Mouse (Mus musculus) forebrain, embryonic 16.5 days (tissue): ENCODE measurements around the gene Zcchc8. TPM values are rescaled to one million over a fixed set of nuclear protein-coding genes. Genes with fewer than 3 reads are reported as not detected.
"Not testable (repeated sequence)": the region's sequence is repeated elsewhere in the genome, so short reads cannot be mapped to it uniquely, and the experiment has no call there.

ENCODE experiments used
- ATAC-seq: fragments of 200-750 bp; cut with Nextera tagmentation; 2 replicates; pipeline ENCODE4 v1.8.0; 2017; ENCODE audit warnings: mild to moderate bottlenecking, moderate library complexity
- H3K27ac ChIP-seq: fragments of 300-500 bp; sonication (generic); 2 replicates; pipeline ENCODE4 v1.5.1; 2014; ENCODE audit warnings: low read length, control low read depth
- H3K27me3 ChIP-seq: fragments of 300-500 bp; sonication (generic); replicated peaks from 2 replicates; pipeline ENCODE4 v1.6.1; 2014; ENCODE audit warnings: low read length; ENCODE audit not compliant: control insufficient read depth, insufficient read depth
- H3K36me3 ChIP-seq: fragments of 300-500 bp; sonication (generic); 2 replicates; pipeline ENCODE4 v1.6.1; 2014; ENCODE audit not compliant: control insufficient read depth, insufficient read depth
- H3K4me1 ChIP-seq: fragments of 300-500 bp; sonication (generic); replicated peaks from 2 replicates; pipeline ENCODE4 v1.6.1; 2014; ENCODE audit warnings: low read length; ENCODE audit not compliant: control insufficient read depth, insufficient read depth
- H3K4me2 ChIP-seq: fragments of 300-500 bp; sonication (generic); 2 replicates; pipeline ENCODE4 v1.6.1; 2014; ENCODE audit warnings: mild to moderate bottlenecking, low read length, control low read depth
- H3K4me3 ChIP-seq: fragments of 300-500 bp; sonication (generic); replicated peaks from 2 replicates; pipeline ENCODE4 v1.5.1; 2014; ENCODE audit warnings: mild to moderate bottlenecking, low read length, control low read depth
- H3K9ac ChIP-seq: fragments of 300-500 bp; sonication (generic); replicated peaks from 2 replicates; pipeline ENCODE4 v1.6.1; 2014; ENCODE audit warnings: low read depth, low read length, control low read depth
- H3K9me3 ChIP-seq: fragments of 300-500 bp; sonication (generic); 2 replicates; pipeline ENCODE4 v1.6.1; 2016; ENCODE audit warnings: low read length; ENCODE audit not compliant: control insufficient read depth
- WGBS: fragments of 180-500 bp; shearing (Covaris S2); extraction: QIAGEN DNeasy Blood & Tissue Kit; methylation state at CpG from one replicate; pipeline ENCODE4 v1.1.7; 2014; 5-methylcytosine and 5-hydroxymethylcytosine counted together
- polyA plus RNA-seq: library from polyadenylated mRNA; unstranded; fragments of >200 nt; fragmentation: Nextera tagmentation; extraction: Ambion mirVana; gene quantifications from 2 replicates; pipeline ENCODE4 v1.2.1, GENCODE M21; 2015

The Zcchc8 gene
- polyA plus RNA-seq, 1 experiment from 2014 or later: 92.7 TPM

DNA sequence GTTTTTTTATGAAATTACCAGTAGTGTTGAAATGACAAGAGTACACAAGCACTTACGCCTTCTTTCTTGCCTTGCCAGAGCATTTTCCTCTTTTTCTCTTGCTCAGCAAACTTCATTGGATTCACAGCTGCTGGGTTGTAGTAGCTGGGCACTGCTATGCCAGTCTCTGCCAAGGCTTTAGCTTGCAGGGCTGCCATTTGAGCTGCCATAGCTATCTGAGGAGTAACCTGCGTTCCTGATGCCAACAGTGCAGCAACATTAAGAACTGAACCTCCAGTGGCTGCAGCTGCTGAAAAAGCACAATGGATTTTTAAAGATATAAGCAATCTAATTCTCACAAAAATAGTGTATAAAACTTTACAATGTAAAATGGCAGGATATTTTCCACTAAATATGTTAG is 10.1 kb upstream of the Zcchc8 start:
- Histone ChIP-seq H3K36me3 (peaks cover 57% of the 10 kb centered on the region), H3K4me3 (no peak overlapping the region), H3K27ac (no peak overlapping the region), H3K4me2 (no peak overlapping the region), H3K9ac (no peak overlapping the region), H3K9me3 (no peaks in the 10 kb centered on the region), H3K27me3 (no peaks in the 10 kb centered on the region), H3K4me1 (no peaks in the 10 kb centered on the region)
- WGBS: 93% methylated on average over 2 of the region's 2 CpGs
- ATAC-seq: no peak

DNA sequence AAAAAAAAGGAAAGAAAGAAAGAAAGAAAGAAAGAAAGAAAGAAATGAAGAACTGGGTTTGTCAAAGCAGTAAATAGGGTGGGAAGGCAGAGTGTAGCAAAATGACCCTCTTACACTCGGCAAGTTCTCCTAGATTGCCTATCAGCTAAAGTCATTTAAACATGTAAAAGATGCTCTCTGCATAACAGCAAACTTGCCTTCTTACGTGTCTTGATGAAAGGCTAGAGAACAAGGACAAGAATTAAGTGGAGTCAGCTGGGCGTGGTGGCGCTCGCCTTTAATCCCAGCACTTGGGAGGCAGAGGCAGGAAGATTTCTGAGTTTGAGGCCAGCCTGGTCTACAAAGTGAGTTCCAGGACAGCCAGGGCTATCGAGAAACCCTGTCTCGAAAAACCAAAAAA is 2.9 kb upstream of the Zcchc8 start:
- H3K27me3 ChIP-seq, ATAC-seq, H3K9ac ChIP-seq, H3K4me2 ChIP-seq, H3K4me3 ChIP-seq, H3K27ac ChIP-seq, H3K9me3 ChIP-seq: not testable (repeated sequence)
- Histone ChIP-seq H3K4me1 (peaks cover 10% of the 10 kb centered on the region), H3K36me3 (peaks cover 11% of the 10 kb centered on the region)
- 86% methylated on average over 7 of the region's 7 CpGs for WGBS

DNA sequence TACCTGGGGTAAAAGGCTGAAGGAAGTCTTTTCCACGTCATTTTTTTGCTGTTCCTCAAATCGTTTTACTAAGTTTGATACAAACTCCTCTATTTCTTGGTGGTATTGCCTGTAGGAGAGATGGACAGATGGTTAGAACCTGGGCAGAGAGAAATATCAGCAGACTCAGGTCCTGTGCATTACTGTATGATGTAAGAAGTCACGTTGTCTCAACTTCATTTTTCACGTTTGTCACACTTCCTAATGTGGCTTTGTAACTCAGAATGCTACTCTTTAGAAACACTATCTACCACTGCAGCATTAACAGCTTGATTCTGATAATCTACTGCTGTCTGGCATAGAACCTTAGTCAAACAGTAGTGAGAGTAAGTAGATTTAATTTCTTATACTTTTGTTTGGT is 6.3 kb downstream of the Zcchc8 start:
- no peaks in the 10 kb centered on the region for H3K9me3 ChIP-seq
- no peak overlapping the region for H3K27ac ChIP-seq
- 90% methylated on average over 4 of the region's 4 CpGs for WGBS
- no peak for ATAC-seq
- no peaks in the 10 kb centered on the region for H3K27me3 ChIP-seq
- no peak overlapping the region for H3K4me3 ChIP-seq
- H3K4me2 ChIP-seq: no peak overlapping the region
- H3K9ac ChIP-seq: no peak overlapping the region
- peaks cover 24% of the 10 kb centered on the region for H3K4me1 ChIP-seq
- peaks cover 41% of the 10 kb centered on the region for H3K36me3 ChIP-seq

DNA sequence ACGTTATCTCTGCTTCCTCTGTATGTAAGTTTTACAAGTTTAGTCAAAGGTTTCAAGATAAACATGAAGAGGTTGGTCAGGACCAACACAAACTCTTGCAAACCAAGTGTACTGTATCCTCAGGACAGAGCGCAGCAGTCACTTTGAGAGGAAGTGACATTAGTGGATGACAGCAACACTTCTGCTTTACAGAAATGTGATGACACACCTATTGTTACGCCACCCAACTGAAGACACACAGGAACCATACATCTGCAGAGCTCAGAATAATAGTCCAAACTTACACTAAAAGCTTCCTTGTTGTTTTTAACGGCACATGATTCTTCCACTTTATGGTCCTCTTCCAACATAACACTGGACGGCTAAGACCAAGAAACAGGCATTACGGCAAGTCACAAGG is 7.1 kb downstream of the Zcchc8 start:
- H3K9ac ChIP-seq: no peak overlapping the region
- peaks cover 16% of the 10 kb centered on the region for H3K4me1 ChIP-seq
- no peaks in the 10 kb centered on the region for H3K27me3 ChIP-seq
- peaks cover 41% of the 10 kb centered on the region for H3K36me3 ChIP-seq
- H3K4me2 ChIP-seq: no peak overlapping the region
- H3K9me3 ChIP-seq: no peaks in the 10 kb centered on the region
- no peak overlapping the region for H3K27ac ChIP-seq
- no peak overlapping the region for H3K4me3 ChIP-seq
- no peak for ATAC-seq
- 95% methylated on average over 6 of the region's 6 CpGs for WGBS

DNA sequence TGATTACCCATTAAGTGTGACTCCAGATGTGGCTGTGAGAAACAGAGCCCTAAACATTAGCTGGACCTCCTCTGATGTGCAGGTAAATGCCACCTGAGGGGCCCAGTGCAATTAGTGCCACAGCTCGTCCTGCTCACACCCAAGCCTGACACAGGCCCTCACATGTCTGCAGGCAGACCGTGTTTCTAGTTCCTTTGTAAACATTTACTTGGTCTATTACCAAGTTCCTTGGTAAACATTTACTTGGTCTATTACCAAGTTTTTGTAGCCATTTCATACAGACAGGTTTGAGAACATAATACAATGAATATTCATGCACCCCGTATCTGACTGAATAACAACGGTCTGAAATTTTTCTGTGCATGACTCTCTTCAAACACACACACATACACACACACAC is 11.3 kb downstream of the Zcchc8 start:
- Histone ChIP-seq H3K27me3 (no peaks in the 10 kb centered on the region), H3K9me3 (no peaks in the 10 kb centered on the region), H3K9ac (no peak overlapping the region), H3K4me1 (no peaks in the 10 kb centered on the region), H3K4me3 (no peak overlapping the region), H3K36me3 (peaks cover 51% of the 10 kb centered on the region), H3K27ac (no peak overlapping the region), H3K4me2 (no peak overlapping the region)
- 77% methylated on average over 4 of the region's 4 CpGs for WGBS
- no peak for ATAC-seq

DNA sequence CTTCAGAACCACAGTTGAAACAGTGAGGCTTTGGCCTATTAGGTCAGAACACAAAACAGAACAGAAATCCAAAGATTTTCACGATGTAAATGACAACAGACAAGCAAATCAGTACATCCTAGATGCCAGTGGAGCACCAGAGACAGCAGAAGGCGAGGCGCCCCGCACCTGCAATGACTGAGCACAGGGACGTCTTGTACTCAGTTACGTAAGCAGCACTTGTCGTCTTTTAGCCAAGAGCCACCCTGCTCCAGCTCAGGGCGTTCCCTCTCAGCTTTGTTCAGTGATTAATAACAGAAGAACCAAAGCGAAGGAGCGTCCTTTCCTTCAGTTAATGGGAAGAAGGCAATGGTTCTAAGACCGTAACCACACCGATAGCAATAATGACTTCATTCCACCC is 12.3 kb downstream of the Zcchc8 start:
- Histone ChIP-seq H3K9me3 (no peaks in the 10 kb centered on the region), H3K27ac (no peak overlapping the region), H3K4me1 (no peaks in the 10 kb centered on the region), H3K4me2 (no peak overlapping the region), H3K4me3 (no peak overlapping the region), H3K27me3 (no peaks in the 10 kb centered on the region), H3K9ac (no peak overlapping the region), H3K36me3 (peaks cover 53% of the 10 kb centered on the region)
- WGBS: 92% methylated on average over 12 of the region's 12 CpGs
- ATAC-seq: no peak

DNA sequence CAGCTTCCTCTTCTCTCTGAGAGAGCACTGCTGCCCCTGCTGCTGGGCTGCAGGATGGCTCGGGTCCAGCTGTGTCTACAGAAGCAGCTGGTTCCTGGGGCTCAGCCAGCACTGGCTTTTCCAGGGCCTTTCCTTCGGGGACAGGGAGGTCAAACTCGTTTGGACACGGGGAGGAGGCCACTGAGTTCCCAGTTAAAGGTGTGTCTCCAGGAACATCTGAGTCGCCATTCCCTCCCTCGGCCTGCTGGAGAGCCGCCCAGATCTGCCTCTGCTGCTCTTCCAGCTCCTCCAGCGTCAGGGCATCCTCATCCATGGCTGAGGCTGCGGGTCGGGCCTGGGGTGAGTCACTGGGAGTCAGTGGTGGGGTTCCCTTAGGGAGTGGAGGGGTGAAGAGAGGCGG is 20.3 kb downstream of the Zcchc8 start:
- ATAC-seq: no peak
- H3K36me3 ChIP-seq: peaks cover 40% of the 10 kb centered on the region
- no peaks in the 10 kb centered on the region for H3K4me1 ChIP-seq
- no peak overlapping the region for H3K9ac ChIP-seq
- H3K4me3 ChIP-seq: no peak overlapping the region
- no peak overlapping the region for H3K4me2 ChIP-seq
- H3K27me3 ChIP-seq: no peaks in the 10 kb centered on the region
- no peak overlapping the region for H3K27ac ChIP-seq
- no peaks in the 10 kb centered on the region for H3K9me3 ChIP-seq
- 71% methylated on average over 11 of the region's 11 CpGs for WGBS

DNA sequence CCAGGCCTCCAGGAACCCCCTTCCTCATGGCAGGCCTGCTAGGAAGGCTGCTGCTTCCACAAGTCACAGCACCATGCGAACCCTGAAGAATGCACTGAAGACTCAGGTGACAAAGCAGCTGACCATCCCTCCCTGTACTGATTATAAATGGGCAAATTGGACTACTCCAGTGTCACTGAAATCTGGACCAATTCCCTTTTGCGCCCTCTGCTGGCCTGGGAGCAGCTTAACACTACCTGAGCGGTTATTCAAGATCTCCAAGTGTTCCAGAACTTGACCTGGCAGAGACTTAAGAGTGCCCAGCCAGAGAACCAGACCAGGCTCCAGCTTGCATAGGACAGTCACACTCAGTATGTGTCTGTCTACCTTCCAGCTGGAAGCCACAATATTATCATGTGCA is 21.7 kb downstream of the Zcchc8 start:
- Histone ChIP-seq H3K4me2 (no peak overlapping the region), H3K27ac (no peak overlapping the region), H3K9me3 (no peaks in the 10 kb centered on the region), H3K4me3 (no peak overlapping the region), H3K4me1 (no peaks in the 10 kb centered on the region), H3K36me3 (peaks cover 36% of the 10 kb centered on the region), H3K27me3 (no peaks in the 10 kb centered on the region), H3K9ac (no peak overlapping the region)
- no peak for ATAC-seq
- 18% methylated on average over 3 of the region's 3 CpGs for WGBS

DNA sequence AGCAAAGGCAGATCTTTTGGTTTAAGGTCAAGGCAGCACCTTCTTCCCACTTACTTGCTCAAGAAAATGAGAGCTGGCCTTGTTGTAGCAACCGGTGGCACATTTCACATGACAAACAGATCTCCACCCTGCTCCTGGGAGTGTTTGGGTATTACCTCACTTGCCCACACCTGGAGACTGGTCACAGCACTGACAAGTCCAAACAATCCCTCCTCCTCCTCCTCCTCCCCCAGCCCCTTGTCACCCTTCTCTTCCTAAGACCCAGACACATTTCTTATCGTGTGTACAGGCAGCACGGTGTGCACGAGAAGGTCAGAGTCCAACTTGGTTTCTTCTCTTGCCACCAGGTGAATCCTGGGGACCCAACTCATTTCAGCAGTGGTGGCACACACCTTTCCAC is 23.9 kb downstream of the Zcchc8 start:
- Histone ChIP-seq H3K4me2 (no peak overlapping the region), H3K36me3 (peaks cover 22% of the 10 kb centered on the region), H3K27ac (no peak overlapping the region), H3K9me3 (no peaks in the 10 kb centered on the region), H3K4me1 (no peaks in the 10 kb centered on the region), H3K9ac (no peak overlapping the region), H3K4me3 (no peak overlapping the region), H3K27me3 (no peaks in the 10 kb centered on the region)
- WGBS: 85% methylated on average over 4 of the region's 4 CpGs
- no peak for ATAC-seq

DNA sequence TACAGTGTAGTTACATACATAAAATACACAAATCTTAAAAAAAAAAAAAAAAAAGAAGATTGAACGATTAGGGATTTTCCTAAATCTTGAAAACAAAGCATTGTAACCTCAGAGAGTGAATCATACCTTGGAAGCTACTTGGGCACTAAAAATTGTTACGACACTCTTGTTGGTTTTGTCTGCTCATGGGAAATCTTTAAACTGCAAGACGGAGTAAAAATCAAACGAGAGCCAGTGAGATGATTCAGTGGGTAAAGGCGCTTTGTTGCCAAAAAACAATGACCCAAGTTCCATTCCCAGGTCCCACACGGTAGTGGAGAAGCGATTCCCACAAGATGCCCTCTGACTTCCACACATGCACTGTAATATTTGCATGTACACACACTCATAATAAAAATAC is 24.7 kb downstream of the Zcchc8 start:
- Histone ChIP-seq H3K9me3 (no peaks in the 10 kb centered on the region), H3K27me3 (no peaks in the 10 kb centered on the region), H3K4me1 (no peaks in the 10 kb centered on the region), H3K36me3 (peaks cover 21% of the 10 kb centered on the region), H3K4me2 (no peak overlapping the region), H3K4me3 (no peak overlapping the region), H3K27ac (no peak overlapping the region), H3K9ac (no peak overlapping the region)
- 88% methylated on average over 7 of the region's 7 CpGs for WGBS
- ATAC-seq: no peak
